Mouse (Mus musculus) thymus, postnatal 10 days (tissue): ENCODE results near the gene Fam186a.
A peak's percentile ranks its signal among the peaks of the same experiment; 100 is the strongest.
"Not testable (repeated sequence)": the region's sequence is repeated elsewhere in the genome, so short reads cannot be mapped to it uniquely, and the experiment has no call there.

Experiments
- DNase-seq, 2 experiments: peaks; one replicate each; pipeline ENCODE4 v3.0.0; 2021; ENCODE audit warnings: low spot score in 2 of 2

Fam186a gene

GRCm38 (mm10) chr15:99966961-99967360 lies at the start of gene Fam186a:
Gene Fam186a (minus strand): TSS chr15:99967061.
- no peak for DNase-seq

- no peak for DNase-seq
These were observed 39.3 kb upstream of the Fam186a start for GRCm38 (mm10) chr15:100006180-100006579.

- DNase-seq, result no peak
These were observed 37.9 kb upstream of the Fam186a start for GRCm38 (mm10) chr15:100004677-100005273.

- DNase-seq, result no peak
These were observed 32.5 kb upstream of the Fam186a start for GRCm38 (mm10) chr15:99999390-99999789.

GRCm38 (mm10) chr15:99997114-99997804 lies 30.4 kb upstream of the Fam186a start:
- no peak for DNase-seq

- DNase-seq, result no peak
These were observed 26.2 kb upstream of the Fam186a start for GRCm38 (mm10) chr15:99993100-99993499.

- DNase-seq, result no peak
These were observed 12.9 kb upstream of the Fam186a start for GRCm38 (mm10) chr15:99979715-99980114.

GRCm38 (mm10) chr15:99979266-99979665 lies 12.4 kb upstream of the Fam186a start:
- DNase-seq, result no peak

- DNase-seq, result not testable (repeated sequence)
These were observed 9.3 kb upstream of the Fam186a start for GRCm38 (mm10) chr15:99976121-99976520.

GRCm38 (mm10) chr15:99974476-99975220 lies 7.8 kb upstream of the Fam186a start:
- DNase-seq, result no peak

GRCm38 (mm10) chr15:99972989-99973911 lies 6.4 kb upstream of the Fam186a start:
- peak in 1 of 2 experiments; percentile 54 for DNase-seq

GRCm38 (mm10) chr15:99972361-99972988 lies 5.6 kb upstream of the Fam186a start:
- DNase-seq, result peak; percentile 93 to 94

- DNase-seq, result no peak
These were observed 3.7 kb upstream of the Fam186a start for GRCm38 (mm10) chr15:99970606-99971005.

- DNase-seq, result not testable (repeated sequence)
These were observed 2.9 kb upstream of the Fam186a start, which contains the start of gene Larp4 for GRCm38 (mm10) chr15:99969765-99970164. Gene Larp4 (plus strand): TSS chr15:99970065.

- no peak for DNase-seq
These were observed 1.6 kb downstream of the Fam186a start for GRCm38 (mm10) chr15:99965103-99965775.

- no peak for DNase-seq
These were observed 11.5 kb downstream of the Fam186a start for GRCm38 (mm10) chr15:99955324-99955723.

- no peak for DNase-seq
These were observed 25.8 kb downstream of the Fam186a start for GRCm38 (mm10) chr15:99940970-99941630.

- DNase-seq, result no peak
These were observed 26.4 kb downstream of the Fam186a start for GRCm38 (mm10) chr15:99940426-99940825.

- no peak for DNase-seq
These were observed 29.0 kb downstream of the Fam186a start for GRCm38 (mm10) chr15:99937841-99938240.

- DNase-seq, result no peak
These were observed 30.2 kb downstream of the Fam186a start for GRCm38 (mm10) chr15:99936659-99937058.
